Mouse (Mus musculus) bone marrow macrophage, adult 2 months (primary cell): Measurements from ENCODE around the gene Adgra1.

Source experiments
- CTCF ChIP-seq: IDR thresholded peaks from 2 replicates; pipeline ENCODE4 v1.5.1; 2012; ENCODE audit warnings: low read depth, mild to moderate bottlenecking, low read length, moderate library complexity
- POLR2A ChIP-seq: IDR thresholded peaks from 2 replicates; pipeline ENCODE4 v1.6.1; 2012; ENCODE audit warnings: mild to moderate bottlenecking, low read depth, low read length, borderline replicate concordance

GRCm38 (mm10) chr7:139878122-139878521 lies 44.1 kb downstream of the Adgra1 start:
- TF ChIP-seq CTCF, result no peak
- TF ChIP-seq POLR2A, result no peak
